Mouse (Mus musculus): ENCODE measurements around the gene Ccr10.
A peak's percentile ranks its signal among the peaks of the same experiment; 100 is the strongest.

Ccr10 gene

GRCm38 (mm10) chr11:101174851-101175628 is at the start of gene Ccr10:
Gene Ccr10, minus strand, starts transcription at chr11:101175443.
- no peak for DNase-seq (ENCODE audit: low spot score)

GRCm38 (mm10) chr11:101224337-101224736 is 49.1 kb upstream of the Ccr10 start:
- no peak for DNase-seq (ENCODE audit: low spot score)

GRCm38 (mm10) chr11:101221306-101221986 is 46.2 kb upstream of the Ccr10 start:
- DNase-seq (ENCODE audit: low spot score): no peak

GRCm38 (mm10) chr11:101220853-101221252 is 45.6 kb upstream of the Ccr10 start:
- no peak for DNase-seq (ENCODE audit: low spot score)

GRCm38 (mm10) chr11:101218436-101219055 is 43.3 kb upstream of the Ccr10 start:
- DNase-seq (ENCODE audit: low spot score): no peak

- no peak for DNase-seq (ENCODE audit: low spot score)
These were observed 41.7 kb upstream of the Ccr10 start for GRCm38 (mm10) chr11:101216936-101217335.

GRCm38 (mm10) chr11:101211970-101212369 is 36.7 kb upstream of the Ccr10 start:
- no peak for DNase-seq (ENCODE audit: low spot score)

GRCm38 (mm10) chr11:101200986-101201385 is 25.7 kb upstream of the Ccr10 start:
- no peak for DNase-seq (ENCODE audit: low spot score)

- DNase-seq (ENCODE audit: low spot score): no peak
These were observed 24.3 kb upstream of the Ccr10 start for GRCm38 (mm10) chr11:101199555-101199954.

GRCm38 (mm10) chr11:101196175-101196574 is 20.9 kb upstream of the Ccr10 start:
- no peak for DNase-seq (ENCODE audit: low spot score)

GRCm38 (mm10) chr11:101195571-101195970 is 20.3 kb upstream of the Ccr10 start:
- no peak for DNase-seq (ENCODE audit: low spot score)

- no peak for DNase-seq (ENCODE audit: low spot score)
These were observed 19.9 kb upstream of the Ccr10 start for GRCm38 (mm10) chr11:101195101-101195500.

GRCm38 (mm10) chr11:101194643-101195042 is 19.4 kb upstream of the Ccr10 start:
- no peak for DNase-seq (ENCODE audit: low spot score)

GRCm38 (mm10) chr11:101194137-101194536 is 18.9 kb upstream of the Ccr10 start:
- no peak for DNase-seq (ENCODE audit: low spot score)

- no peak for DNase-seq (ENCODE audit: low spot score)
These were observed 17.8 kb upstream of the Ccr10 start for GRCm38 (mm10) chr11:101193076-101193475.

- no peak for DNase-seq (ENCODE audit: low spot score)
These were observed 17.4 kb upstream of the Ccr10 start for GRCm38 (mm10) chr11:101192646-101193045.

- no peak for DNase-seq (ENCODE audit: low spot score)
These were observed 16.8 kb upstream of the Ccr10 start for GRCm38 (mm10) chr11:101191919-101192470.

GRCm38 (mm10) chr11:101190913-101191907 is 16.0 kb upstream of the Ccr10 start:
- DNase-seq (ENCODE audit: low spot score): no peak

- DNase-seq (ENCODE audit: low spot score): no peak
These were observed 15.1 kb upstream of the Ccr10 start for GRCm38 (mm10) chr11:101190181-101190912.

- peak; percentile 72 for DNase-seq (ENCODE audit: low spot score)
These were observed 14.4 kb upstream of the Ccr10 start for GRCm38 (mm10) chr11:101189495-101190180.
